Mouse (Mus musculus): ENCODE measurements around the gene Def6. TPM values are rescaled to one million over a fixed set of nuclear protein-coding genes. Genes with fewer than 3 reads are reported as not detected.

The Def6 gene
- polyA plus RNA-seq, 1 experiment = 3.4 TPM

DNA sequence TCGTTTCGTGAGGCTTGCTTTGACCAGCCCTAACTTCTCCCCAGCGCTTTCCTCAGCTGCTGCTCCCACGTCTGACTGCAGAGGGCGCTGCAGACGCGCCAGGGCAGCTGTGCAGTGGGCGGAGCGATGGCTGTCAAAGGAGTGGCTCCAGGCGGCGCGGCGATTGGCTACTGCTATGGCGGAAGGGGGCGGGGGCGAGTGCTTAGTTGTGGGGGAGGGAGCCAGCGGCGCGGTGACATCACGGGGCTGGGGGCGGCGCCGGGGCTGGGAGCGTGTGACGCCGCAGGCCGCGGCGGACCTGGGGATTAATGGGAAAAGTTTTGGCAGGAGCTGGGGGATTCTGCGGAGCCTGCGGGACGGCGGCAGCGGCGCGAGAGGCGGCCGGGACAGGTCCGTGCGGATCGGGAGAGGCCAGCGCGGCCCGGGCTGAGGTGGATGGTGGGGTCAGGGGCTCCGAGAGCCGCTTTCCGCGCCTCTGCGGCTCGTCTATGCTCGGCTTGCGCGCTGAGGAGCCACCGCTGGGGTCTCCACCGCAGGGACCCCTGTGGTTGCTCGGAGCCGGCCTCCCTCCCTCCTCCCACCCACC, 25.0 kb downstream of the Def6 start, which contains the start of gene Ppard:
TSS of gene Ppard (plus strand) at position 226 of the 586 bp plus-strand sequence.
- H3K4me3 ChIP-seq = peak within 1 kb of the TSS; percentile 89
- H3K79me2 ChIP-seq (ENCODE audit: control insufficient read depth, insufficient read depth) = peaks cover 47% of the 10 kb centered on the region
- H3K36me3 ChIP-seq (ENCODE audit: control insufficient read depth, insufficient read depth) = no peaks in the 10 kb centered on the region
- peak within 1 kb of the TSS; percentile 93 for H3K4me2 ChIP-seq (ENCODE audit: low read depth)
- peak within 1 kb of the TSS; percentile 24 for H3ac ChIP-seq (ENCODE audit: control insufficient read depth, insufficient read length)
- TF ChIP-seq POLR2AphosphoS2 (IDR thresholded peaks at IDR 0.05; ENCODE audit: insufficient read length, low read depth) (peak; percentile 78), CEBPB (IDR thresholded peaks at IDR 0.05; ENCODE audit: insufficient read depth, poor library complexity, severe bottlenecking) (no peak), MYOD1 (IDR thresholded peaks at IDR 0.05; ENCODE audit: control insufficient read depth in 1 of 3, insufficient read length in 2 of 3, low read depth in 2 of 3) (peak in 2 of 3 experiments; percentile 92 to 95), USF1 (IDR thresholded peaks at IDR 0.05; ENCODE audit: low read depth) (no peak), MYOG (IDR thresholded peaks at IDR 0.05; ENCODE audit: control insufficient read depth in 1 of 3, insufficient read depth in 1 of 3, insufficient read length in 2 of 3, low read depth in 2 of 3) (peak; percentile 70 to 95 (median 94)), SRF (IDR thresholded peaks at IDR 0.05; ENCODE audit: control insufficient read depth, insufficient read length, low read depth) (no peak), E2F4 (IDR thresholded peaks at IDR 0.05; ENCODE audit: insufficient read depth) (no peak), TCF3 (IDR thresholded peaks at IDR 0.05; ENCODE audit: insufficient read length, low read depth) (peak; percentile 54), REST (IDR thresholded peaks at IDR 0.05; ENCODE audit: insufficient read depth, insufficient read length) (no peak), TCF12 (IDR thresholded peaks at IDR 0.05; ENCODE audit: insufficient read depth, poor library complexity, severe bottlenecking) (no peak), POLR2A (IDR thresholded peaks at IDR 0.05; ENCODE audit: insufficient read length, low read depth) (peak; percentile 84), MAX (IDR thresholded peaks at IDR 0.05; ENCODE audit: low read depth) (no peak)
- no peaks in the 10 kb centered on the region for H3K27me3 ChIP-seq (ENCODE audit: control insufficient read depth, insufficient read depth, insufficient read length)

DNA sequence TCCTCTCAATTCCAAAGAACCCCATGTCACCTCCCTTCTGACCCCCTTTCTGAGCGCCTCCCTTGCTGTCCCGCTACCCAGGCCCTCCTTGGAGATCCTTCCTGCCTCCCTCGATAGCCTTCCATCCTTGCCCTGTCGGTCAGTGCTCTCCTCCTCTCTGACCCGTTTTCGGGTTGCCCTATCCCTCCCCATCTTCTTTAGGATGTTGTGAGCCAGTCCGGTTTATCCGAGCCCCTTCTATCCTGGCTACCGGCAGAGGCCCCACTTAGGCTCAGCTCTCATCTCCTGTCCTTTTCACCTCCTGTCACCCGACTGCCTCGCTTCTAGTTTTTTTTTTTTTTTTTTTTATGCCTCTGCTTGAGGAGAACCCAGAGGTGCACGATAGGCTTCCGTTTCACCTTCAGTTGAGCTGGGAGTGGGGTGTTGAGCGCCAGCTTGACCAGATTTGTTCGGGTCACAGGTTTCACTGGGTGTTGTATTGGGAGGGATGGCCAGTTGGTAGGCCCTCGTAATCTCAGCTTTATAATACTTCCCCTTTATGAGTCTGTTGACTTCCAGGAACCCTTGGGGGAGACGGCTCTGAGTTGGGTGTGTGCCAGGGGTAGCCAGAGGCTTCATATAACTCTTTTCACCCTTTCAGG, 25.6 kb downstream of the Def6 start:
- TF ChIP-seq CEBPB (IDR thresholded peaks at IDR 0.05; ENCODE audit: insufficient read depth, poor library complexity, severe bottlenecking) (no peak), USF1 (IDR thresholded peaks at IDR 0.05; ENCODE audit: low read depth) (no peak), MYOG (IDR thresholded peaks at IDR 0.05; ENCODE audit: control insufficient read depth in 1 of 3, insufficient read depth in 1 of 3, insufficient read length in 2 of 3, low read depth in 2 of 3) (no peak), REST (IDR thresholded peaks at IDR 0.05; ENCODE audit: insufficient read depth, insufficient read length) (no peak), SRF (IDR thresholded peaks at IDR 0.05; ENCODE audit: control insufficient read depth, insufficient read length, low read depth) (no peak), MAX (IDR thresholded peaks at IDR 0.05; ENCODE audit: low read depth) (no peak), POLR2A (IDR thresholded peaks at IDR 0.05; ENCODE audit: insufficient read length, low read depth) (no peak), TCF3 (IDR thresholded peaks at IDR 0.05; ENCODE audit: insufficient read length, low read depth) (no peak), TCF12 (IDR thresholded peaks at IDR 0.05; ENCODE audit: insufficient read depth, poor library complexity, severe bottlenecking) (no peak)
- H3K36me3 ChIP-seq (ENCODE audit: control insufficient read depth, insufficient read depth) = no peaks in the 10 kb centered on the region
- H3K27me3 ChIP-seq (ENCODE audit: control insufficient read depth, insufficient read depth, insufficient read length) = no peaks in the 10 kb centered on the region
- peak overlapping the region; percentile 93 for H3K4me2 ChIP-seq (ENCODE audit: low read depth)
- peaks cover 54% of the 10 kb centered on the region for H3K79me2 ChIP-seq (ENCODE audit: control insufficient read depth, insufficient read depth)
- peak overlapping the region; percentile 24 for H3ac ChIP-seq (ENCODE audit: control insufficient read depth, insufficient read length)
- H3K4me3 ChIP-seq = peak overlapping the region; percentile 89

DNA sequence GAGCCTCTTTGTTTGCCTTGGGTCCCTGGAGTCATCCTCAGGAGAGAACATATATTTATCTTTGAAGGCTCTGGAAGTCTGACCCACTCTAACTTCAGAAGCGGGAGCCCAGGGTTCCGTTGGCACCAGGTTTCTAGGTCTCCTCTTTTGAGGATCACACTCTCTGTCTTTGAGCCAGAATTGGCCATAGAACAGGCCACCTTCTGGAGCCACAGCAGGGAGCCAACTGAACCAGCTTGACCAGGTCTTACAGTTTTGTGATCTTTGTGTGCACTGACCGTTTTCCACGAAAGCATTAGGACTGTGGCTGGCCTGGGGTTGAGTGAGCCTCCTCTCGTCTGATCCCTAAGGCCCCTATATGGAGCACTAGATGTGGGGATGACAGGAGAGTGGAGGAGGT, 27.1 kb downstream of the Def6 start:
- no peaks in the 10 kb centered on the region for H3K27me3 ChIP-seq (ENCODE audit: control insufficient read depth, insufficient read depth, insufficient read length)
- TF ChIP-seq CEBPB (IDR thresholded peaks at IDR 0.05; ENCODE audit: insufficient read depth, poor library complexity, severe bottlenecking) (no peak), REST (IDR thresholded peaks at IDR 0.05; ENCODE audit: insufficient read depth, insufficient read length) (no peak), USF1 (IDR thresholded peaks at IDR 0.05; ENCODE audit: low read depth) (no peak), TCF3 (IDR thresholded peaks at IDR 0.05; ENCODE audit: insufficient read length, low read depth) (no peak), MYOD1 (IDR thresholded peaks at IDR 0.05; ENCODE audit: control insufficient read depth in 1 of 3, insufficient read length in 2 of 3, low read depth in 2 of 3) (no peak), MAX (IDR thresholded peaks at IDR 0.05; ENCODE audit: low read depth) (no peak), POLR2A (IDR thresholded peaks at IDR 0.05; ENCODE audit: insufficient read length, low read depth) (no peak), SRF (IDR thresholded peaks at IDR 0.05; ENCODE audit: control insufficient read depth, insufficient read length, low read depth) (no peak), TCF12 (IDR thresholded peaks at IDR 0.05; ENCODE audit: insufficient read depth, poor library complexity, severe bottlenecking) (no peak), MYOG (IDR thresholded peaks at IDR 0.05; ENCODE audit: control insufficient read depth in 1 of 3, insufficient read depth in 1 of 3, insufficient read length in 2 of 3, low read depth in 2 of 3) (no peak), POLR2AphosphoS2 (IDR thresholded peaks at IDR 0.05; ENCODE audit: insufficient read length, low read depth) (no peak), E2F4 (IDR thresholded peaks at IDR 0.05; ENCODE audit: insufficient read depth) (no peak)
- H3K36me3 ChIP-seq (ENCODE audit: control insufficient read depth, insufficient read depth) = peaks cover under 1% of the 10 kb centered on the region
- no peak overlapping the region for H3ac ChIP-seq (ENCODE audit: control insufficient read depth, insufficient read length)
- H3K79me2 ChIP-seq (ENCODE audit: control insufficient read depth, insufficient read depth) = peaks cover 68% of the 10 kb centered on the region
- H3K4me2 ChIP-seq (ENCODE audit: low read depth) = peak overlapping the region; percentile 93
- H3K4me3 ChIP-seq = no peak overlapping the region

DNA sequence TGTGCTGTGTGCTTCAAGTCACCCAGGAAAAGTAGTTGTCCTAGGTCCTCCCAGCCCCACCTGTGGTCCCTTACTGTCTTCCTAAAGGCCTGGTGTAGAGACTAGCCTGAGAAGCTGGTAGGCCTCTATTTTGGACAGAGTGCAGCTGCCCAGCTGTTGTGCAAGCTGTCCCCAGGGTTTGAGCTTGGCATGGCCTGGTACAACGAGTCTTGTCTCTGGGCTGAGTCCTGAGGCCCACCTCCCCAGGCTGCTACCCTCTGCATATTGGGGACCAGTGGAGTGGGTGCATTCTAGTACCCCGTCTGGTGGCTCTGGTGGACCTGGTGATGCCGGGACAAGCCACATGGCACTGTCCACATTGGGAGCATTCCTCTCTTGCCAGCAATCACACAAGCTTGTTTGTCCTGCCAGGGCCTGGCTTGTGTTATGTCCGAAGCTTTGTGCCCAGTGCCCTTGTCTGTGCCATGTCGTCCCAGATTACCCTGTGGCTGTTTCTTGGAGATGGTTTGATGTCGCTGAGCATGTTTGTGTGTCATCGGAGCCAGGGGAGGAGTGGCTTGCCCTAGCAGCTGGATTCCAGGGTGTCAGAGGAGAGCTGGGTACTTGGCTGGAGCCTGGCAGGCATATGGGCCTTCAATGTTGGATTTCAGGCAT, 28.5 kb downstream of the Def6 start:
- Histone ChIP-seq H3K4me3 (no peak overlapping the region), H3K79me2 (ENCODE audit: control insufficient read depth, insufficient read depth) (peaks cover 76% of the 10 kb centered on the region), H3K4me2 (ENCODE audit: low read depth) (peak overlapping the region; percentile 75), H3ac (ENCODE audit: control insufficient read depth, insufficient read length) (no peak overlapping the region), H3K36me3 (ENCODE audit: control insufficient read depth, insufficient read depth) (peaks cover 10% of the 10 kb centered on the region), H3K27me3 (ENCODE audit: control insufficient read depth, insufficient read depth, insufficient read length) (no peaks in the 10 kb centered on the region)
- TF ChIP-seq POLR2AphosphoS2 (IDR thresholded peaks at IDR 0.05; ENCODE audit: insufficient read length, low read depth) (peak; percentile 7), E2F4 (IDR thresholded peaks at IDR 0.05; ENCODE audit: insufficient read depth) (no peak), MYOG (IDR thresholded peaks at IDR 0.05; ENCODE audit: control insufficient read depth in 1 of 3, insufficient read depth in 1 of 3, insufficient read length in 2 of 3, low read depth in 2 of 3) (peak in 1 of 3 experiments; percentile 21), MYOD1 (IDR thresholded peaks at IDR 0.05; ENCODE audit: control insufficient read depth in 1 of 3, insufficient read length in 2 of 3, low read depth in 2 of 3) (peak in 1 of 3 experiments; percentile 48), CEBPB (IDR thresholded peaks at IDR 0.05; ENCODE audit: insufficient read depth, poor library complexity, severe bottlenecking) (0 out of 2 replicates have a peak, but pooled peaks have one; percentile 18)

Data from myocyte (in vitro differentiated cells).